Mouse (Mus musculus) C2C12 (cell line): ENCODE data around the gene Epha1. TPM values are rescaled to one million over a fixed set of nuclear protein-coding genes. Genes with fewer than 3 reads are reported as not detected.

ENCODE experiments used
- H3K27me3 ChIP-seq: one replicate; pipeline ENCODE4 v1.6.1; 2011; ENCODE audit not compliant: control insufficient read depth, insufficient read depth, insufficient read length
- H3K36me3 ChIP-seq: one replicate; pipeline ENCODE4 v1.6.1; 2011; ENCODE audit not compliant: control insufficient read depth, insufficient read depth
- H3K4me3 ChIP-seq: one replicate; pipeline ENCODE4 v1.5.1; 2011; ENCODE audit warnings: mild to moderate bottlenecking, control low read depth; ENCODE audit not compliant: poor library complexity, insufficient read depth, severe bottlenecking
- H3K79me2 ChIP-seq: one replicate; pipeline ENCODE4 v1.6.1; 2011; ENCODE audit not compliant: control insufficient read depth, insufficient read depth
- H3K79me3 ChIP-seq: one replicate; pipeline ENCODE4 v1.6.1; 2011; ENCODE audit warnings: low read depth, control low read depth
- H3ac ChIP-seq: one replicate; pipeline ENCODE3; 2011; ENCODE audit warnings: low read depth; ENCODE audit not compliant: control insufficient read depth, insufficient read length
- CEBPB ChIP-seq: IDR thresholded peaks from one replicate; pipeline ENCODE4 v1.6.1; 2011; ENCODE audit warnings: low read depth, mild to moderate bottlenecking, control low read depth, moderate library complexity
- CTCF ChIP-seq: IDR thresholded peaks from one replicate; pipeline ENCODE4 v1.5.1; 2011; ENCODE audit not compliant: control insufficient read depth, insufficient read depth, insufficient read length
- FOSL1 ChIP-seq: IDR thresholded peaks from one replicate; pipeline ENCODE4 v1.8.0; 2011; ENCODE audit warnings: mild to moderate bottlenecking, low read length; ENCODE audit not compliant: poor library complexity, insufficient read depth, severe bottlenecking
- MAX ChIP-seq: IDR thresholded peaks from one replicate; pipeline ENCODE4 v1.6.1; 2011; ENCODE audit warnings: mild to moderate bottlenecking, control low read depth
- MYOD1 ChIP-seq: IDR thresholded peaks from one replicate; pipeline ENCODE4 v1.6.1; 2011; ENCODE audit warnings: low read depth; ENCODE audit not compliant: control insufficient read depth, insufficient read length
- MYOG ChIP-seq: IDR thresholded peaks from one replicate; pipeline ENCODE4 v1.6.1; 2011; ENCODE audit not compliant: control insufficient read depth, insufficient read length; ENCODE audit errors: extremely low read depth
- USF1 ChIP-seq: IDR thresholded peaks from one replicate; pipeline ENCODE4 v1.6.1; 2011; ENCODE audit warnings: low read depth, mild to moderate bottlenecking, control low read depth, moderate library complexity
- long read RNA-seq, 2 experiments: library from polyadenylated mRNA; unstranded; transcript quantifications; one replicate each; pipeline ENCODE4 v2.0.0; 2019 to 2020
- polyA plus RNA-seq: library from polyadenylated mRNA; unstranded; fragments of >200 nt; fragmentation: generic; extraction: Trizol; gene quantifications from one replicate; pipeline ENCODE4 v1.2.1, GENCODE M21; 2012; ENCODE audit warnings: missing spikeins

The Epha1 gene
- 8.4 TPM for polyA plus RNA-seq
- long read RNA-seq, experiment 1, transcript Epha1-202 (3 exons, 1,004 nt): major isoform, 6 of 17 reads
- long read RNA-seq, experiment 1, transcript Epha1-201 (18 exons, 3,273 nt): major isoform, 6 of 17 reads
- long read RNA-seq, experiment 1, partial matches to known transcripts: 4 of 17 reads
- long read RNA-seq, experiment 1, other reads (novel, unspliced or antisense): 1 of 17 reads
- long read RNA-seq, experiment 2, transcript Epha1-201 (18 exons, 3,273 nt): major isoform, 154 of 198 reads
- long read RNA-seq, experiment 2, partial matches to known transcripts: 25 of 198 reads
- long read RNA-seq, experiment 2, other reads (novel, unspliced or antisense): 19 of 198 reads

DNA sequence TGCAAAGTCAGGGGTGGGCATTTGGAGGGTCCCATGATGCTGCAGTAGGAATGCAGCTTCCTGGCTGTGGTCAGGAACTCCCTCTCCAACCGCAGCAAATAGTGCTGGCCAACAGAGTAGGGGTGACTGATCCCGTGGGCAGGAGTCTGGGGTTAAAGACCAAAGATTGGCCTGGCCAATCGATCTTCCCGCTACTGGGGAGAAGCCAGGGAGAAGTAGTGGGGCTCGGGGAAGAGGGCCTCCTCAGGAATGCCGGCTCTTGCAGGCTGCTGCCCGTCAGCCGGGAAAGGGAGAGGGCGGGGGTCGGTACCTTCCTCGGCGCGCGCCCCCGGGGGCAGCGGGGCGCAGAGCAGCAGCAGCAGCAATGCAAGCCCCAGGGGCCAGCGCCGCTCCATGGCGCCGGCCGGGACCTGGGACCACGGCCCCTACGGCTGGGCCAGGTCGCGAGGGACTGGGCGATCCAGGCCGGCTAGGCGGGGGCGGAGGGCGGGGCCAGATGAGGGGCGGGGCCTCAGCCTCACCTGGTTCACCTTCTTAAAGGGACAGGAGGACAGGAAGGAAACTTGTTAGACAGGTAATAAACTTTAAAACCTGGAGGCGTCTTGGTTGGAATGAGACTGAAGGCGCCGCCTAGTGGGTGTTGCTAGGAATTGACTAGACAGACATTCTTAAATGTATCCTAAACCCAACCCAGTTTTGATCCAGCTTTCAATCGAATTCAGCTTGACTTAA is at the start of gene Epha1:
Epha1 (minus strand) TSS at position 453 of the 732 bp plus-strand sequence.
- H3ac ChIP-seq: peak within 1 kb of the TSS; percentile 56
- no peaks in the 10 kb centered on the region for H3K36me3 ChIP-seq
- no peak within 1 kb of the TSS for H3K4me3 ChIP-seq
- no peaks in the 10 kb centered on the region for H3K79me2 ChIP-seq
- no peaks in the 10 kb centered on the region for H3K27me3 ChIP-seq
- H3K79me3 ChIP-seq: no peaks in the 10 kb centered on the region
- no peak for TF ChIP-seq USF1
- TF ChIP-seq FOSL1: no peak
- TF ChIP-seq MYOD1: no peak
- TF ChIP-seq MAX: no peak
- TF ChIP-seq CTCF: no peak
- TF ChIP-seq MYOG: no peak
- no peak for TF ChIP-seq CEBPB

DNA sequence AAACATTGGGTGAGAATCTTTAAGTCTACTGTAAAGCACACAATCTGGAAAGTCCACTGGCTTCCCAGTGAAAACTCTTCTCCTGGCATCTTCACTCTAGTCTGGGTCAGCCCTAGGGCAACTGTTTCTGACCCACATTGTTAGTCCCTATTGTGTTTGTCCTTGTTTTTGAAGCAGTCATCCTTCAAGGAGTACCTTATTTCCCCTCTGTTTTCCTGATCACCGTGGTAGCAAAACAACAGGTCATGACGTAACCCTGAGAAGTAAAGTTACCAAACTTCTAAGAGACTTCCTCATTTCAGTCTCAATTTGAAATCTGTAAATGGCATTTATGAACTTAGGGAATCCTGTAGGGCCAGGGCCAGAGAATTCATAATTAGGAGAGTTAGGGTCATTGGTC is 48.4 kb upstream of the Epha1 start:
- Histone ChIP-seq H3K36me3 (no peaks in the 10 kb centered on the region), H3K4me3 (no peak overlapping the region), H3K79me2 (no peaks in the 10 kb centered on the region), H3K79me3 (no peaks in the 10 kb centered on the region), H3K27me3 (no peaks in the 10 kb centered on the region), H3ac (no peak overlapping the region)
- TF ChIP-seq CTCF (no peak), FOSL1 (no peak), MAX (no peak), MYOG (no peak), CEBPB (no peak), USF1 (no peak), MYOD1 (no peak)

DNA sequence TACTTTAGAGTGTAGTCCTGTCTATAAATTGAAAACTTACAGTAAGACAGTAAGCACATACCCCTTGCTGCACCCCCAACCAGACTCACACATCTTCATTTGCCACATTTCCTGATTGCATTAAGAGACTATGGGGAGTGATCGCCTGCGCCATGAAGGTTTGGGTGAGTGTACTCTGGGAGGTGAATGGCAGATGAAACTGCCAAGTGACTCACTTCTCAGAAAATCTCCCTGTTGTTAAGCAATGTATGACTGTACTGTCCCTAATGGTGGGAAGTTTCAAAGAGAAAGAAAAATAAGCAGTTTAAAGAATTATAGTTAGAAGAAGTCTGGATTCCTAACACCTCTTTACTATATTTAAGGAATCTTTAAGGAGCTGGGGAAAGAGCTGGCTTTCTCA is 46.4 kb upstream of the Epha1 start:
- H3ac ChIP-seq: no peak overlapping the region
- H3K79me2 ChIP-seq: no peaks in the 10 kb centered on the region
- H3K4me3 ChIP-seq: no peak overlapping the region
- H3K36me3 ChIP-seq: no peaks in the 10 kb centered on the region
- H3K79me3 ChIP-seq: no peaks in the 10 kb centered on the region
- H3K27me3 ChIP-seq: no peaks in the 10 kb centered on the region
- TF ChIP-seq FOSL1: peak; percentile 57
- peak; percentile 92 for TF ChIP-seq CEBPB
- TF ChIP-seq CTCF: no peak

DNA sequence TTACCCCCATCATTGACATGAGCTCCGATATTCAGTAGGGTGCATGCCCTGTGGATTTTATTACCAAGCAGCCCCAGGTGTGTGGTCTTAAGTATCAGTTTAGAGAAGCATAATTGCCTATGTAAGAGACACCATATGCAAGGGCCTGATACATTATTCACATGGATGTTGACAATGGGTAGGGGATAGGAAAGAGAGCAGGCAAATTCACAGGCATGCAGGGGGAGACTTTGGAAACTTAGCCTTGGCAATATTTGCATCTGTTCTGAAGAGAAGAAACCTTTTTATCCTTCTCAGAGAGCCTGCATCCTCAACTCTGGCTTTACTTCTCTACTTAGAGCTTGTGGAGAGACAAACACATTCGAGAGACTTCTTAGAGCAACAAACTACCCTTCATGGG is 32.1 kb upstream of the Epha1 start, which contains the start of gene Tas2r135:
Tas2r135 (plus strand) TSS at position 301 of the 400 bp plus-strand sequence.
- Histone ChIP-seq H3K36me3 (no peaks in the 10 kb centered on the region), H3K27me3 (no peaks in the 10 kb centered on the region), H3K4me3 (no peak within 1 kb of the TSS), H3K79me3 (no peaks in the 10 kb centered on the region), H3K79me2 (no peaks in the 10 kb centered on the region), H3ac (no peak within 1 kb of the TSS)
- TF ChIP-seq MYOG (no peak), MYOD1 (no peak), CEBPB (no peak), USF1 (no peak)

DNA sequence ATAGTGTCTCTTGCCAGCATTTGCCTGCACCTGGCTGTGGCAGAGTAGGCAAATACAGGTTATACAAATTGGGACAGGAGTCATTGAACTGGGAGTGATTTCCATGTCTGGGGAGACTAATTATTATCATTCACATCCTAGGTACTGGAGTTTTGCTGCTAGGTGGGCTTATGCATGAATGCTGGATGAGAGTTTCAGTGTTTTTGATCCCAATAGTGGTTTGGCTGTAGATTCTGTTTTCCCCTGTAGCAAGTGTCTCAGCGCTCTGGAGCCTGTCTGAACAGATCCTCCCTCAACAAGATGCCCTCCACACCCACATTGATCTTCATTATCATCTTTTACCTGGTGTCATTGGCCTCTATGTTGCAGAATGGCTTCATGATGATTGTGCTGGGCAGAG is 26.9 kb upstream of the Epha1 start, which contains the start of gene Tas2r143:
Tas2r143 (plus strand) TSS at position 301 of the 400 bp plus-strand sequence.
- Histone ChIP-seq H3K36me3 (no peaks in the 10 kb centered on the region), H3K79me2 (no peaks in the 10 kb centered on the region), H3ac (no peak within 1 kb of the TSS), H3K4me3 (no peak within 1 kb of the TSS), H3K79me3 (no peaks in the 10 kb centered on the region), H3K27me3 (no peaks in the 10 kb centered on the region)
- TF ChIP-seq MYOD1 (no peak), CTCF (no peak)

DNA sequence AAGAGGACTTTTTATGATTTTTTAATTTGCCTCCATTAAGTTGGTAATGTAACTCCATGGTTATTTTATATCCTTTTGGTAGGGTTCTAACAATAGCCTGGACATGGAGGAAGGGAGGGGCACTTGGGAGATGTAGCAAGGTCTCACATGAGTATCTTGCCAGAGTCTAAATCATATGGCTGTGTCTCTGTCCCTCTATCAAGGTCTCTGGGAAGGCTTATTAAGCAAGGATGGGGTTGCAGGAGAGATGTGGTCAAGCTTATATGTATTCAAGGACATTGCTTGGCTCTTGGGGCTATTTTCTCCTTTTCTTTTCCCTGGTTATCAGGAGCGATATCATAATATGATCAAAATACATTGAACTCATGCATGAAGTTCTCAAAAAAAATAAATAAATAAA is 25.9 kb upstream of the Epha1 start:
- Histone ChIP-seq H3K36me3 (no peaks in the 10 kb centered on the region), H3K79me2 (no peaks in the 10 kb centered on the region), H3K27me3 (no peaks in the 10 kb centered on the region), H3K79me3 (no peaks in the 10 kb centered on the region), H3ac (no peak overlapping the region), H3K4me3 (no peak overlapping the region)
- TF ChIP-seq FOSL1: no peak
- TF ChIP-seq MYOD1: no peak
